Mouse (Mus musculus) Muller cell, postnatal 12 days (primary cell): ENCODE results near the gene Wdr48.

Source experiments
- DNase-seq: peaks from one replicate; pipeline ENCODE4 v3.0.0-alpha.2; 2015; ENCODE audit errors: inconsistent ontology term

Wdr48 gene

GRCm38 (mm10) chr9:119894339-119895009, at the start of gene Wdr48:
Wdr48 (plus strand) TSS chr9:119894878.
- DNase-seq = peak; percentile 95

GRCm38 (mm10) chr9:119847187-119847586, 47.5 kb upstream of the Wdr48 start:
- no peak for DNase-seq

- no peak for DNase-seq
These were observed 46.0 kb upstream of the Wdr48 start for GRCm38 (mm10) chr9:119848671-119849070.

- no peak for DNase-seq
These were observed 45.5 kb upstream of the Wdr48 start for GRCm38 (mm10) chr9:119849214-119849613.

GRCm38 (mm10) chr9:119852347-119853030, 42.2 kb upstream of the Wdr48 start:
- no peak for DNase-seq

- DNase-seq = no peak
These were observed 41.4 kb upstream of the Wdr48 start for GRCm38 (mm10) chr9:119853071-119853846.

GRCm38 (mm10) chr9:119854170-119854569, 40.5 kb upstream of the Wdr48 start:
- DNase-seq = no peak

GRCm38 (mm10) chr9:119887144-119887901, 7.4 kb upstream of the Wdr48 start:
- DNase-seq = no peak

- peak; percentile 86 for DNase-seq
These were observed 5.8 kb upstream of the Wdr48 start for GRCm38 (mm10) chr9:119888843-119889246.

- no peak for DNase-seq
These were observed 5.2 kb upstream of the Wdr48 start for GRCm38 (mm10) chr9:119889446-119889845.

GRCm38 (mm10) chr9:119890692-119891091, 4.0 kb upstream of the Wdr48 start:
- DNase-seq = peak; percentile 9

- DNase-seq = no peak
These were observed 797 bp upstream of the Wdr48 start for GRCm38 (mm10) chr9:119893881-119894280.

GRCm38 (mm10) chr9:119895040-119895721, 503 bp downstream of the Wdr48 start:
- no peak for DNase-seq

GRCm38 (mm10) chr9:119899446-119899845, 4.8 kb downstream of the Wdr48 start:
- DNase-seq = no peak

- no peak for DNase-seq
These were observed 7.9 kb downstream of the Wdr48 start for GRCm38 (mm10) chr9:119902410-119903151.

- DNase-seq = no peak
These were observed 14.0 kb downstream of the Wdr48 start for GRCm38 (mm10) chr9:119908708-119909107.

GRCm38 (mm10) chr9:119909931-119910330, 15.3 kb downstream of the Wdr48 start:
- DNase-seq = no peak

- no peak for DNase-seq
These were observed 18.6 kb downstream of the Wdr48 start for GRCm38 (mm10) chr9:119913087-119913838.

- DNase-seq = no peak
These were observed 25.2 kb downstream of the Wdr48 start for GRCm38 (mm10) chr9:119919858-119920257.

- no peak for DNase-seq
These were observed 28.8 kb downstream of the Wdr48 start for GRCm38 (mm10) chr9:119923462-119923861.
